32 mouse cellular contexts compared by ENCODE assay signal in genomic region chr9:22761487-22761886, GRCm38 (mm10).
"Had no signal": no experiment of that assay in that cellular context is flagged by ENCODE, and none has a peak within 500 bp of the region (broad histone marks: within the 10 kb centered on the region; RNA-seq: fewer than 3 reads in every experiment).

No protein-coding gene starts in this region.

- H3K36me3 ChIP-seq: limb, embryonic 10.5 days; limb, embryonic 12.5 days; limb, embryonic 13.5 days; limb, embryonic 15.5 days; liver, embryonic 12.5 days; liver, embryonic 13.5 days; liver, embryonic 15.5 days; lung, embryonic 15.5 days; midbrain, embryonic 10.5 days; midbrain, embryonic 12.5 days; midbrain, embryonic 13.5 days; midbrain, embryonic 15.5 days had no signal

- ATAC-seq: liver, embryonic 12.5 days; liver, postnatal 0 days; lung, postnatal 0 days; midbrain, embryonic 13.5 days; midbrain, embryonic 15.5 days; midbrain, embryonic 16.5 days had no signal

- H3K27ac ChIP-seq: left cerebral cortex, adult 2 months; limb, embryonic 10.5 days; limb, embryonic 12.5 days; limb, embryonic 13.5 days; limb, embryonic 15.5 days; liver, embryonic 12.5 days; liver, embryonic 13.5 days; liver, embryonic 14.5 days; liver, embryonic 15.5 days; lung, embryonic 15.5 days; macrophage; midbrain, embryonic 10.5 days; midbrain, embryonic 12.5 days; midbrain, embryonic 13.5 days; midbrain, embryonic 15.5 days had no signal

- H3K27me3 ChIP-seq: limb, embryonic 12.5 days; limb, embryonic 13.5 days; limb, embryonic 15.5 days; liver, embryonic 12.5 days; liver, embryonic 13.5 days; liver, embryonic 15.5 days; lung, embryonic 15.5 days; midbrain, embryonic 12.5 days; midbrain, embryonic 13.5 days; midbrain, embryonic 15.5 days had no signal

- H3K4me1 ChIP-seq: liver, embryonic 15.5 days; megakaryocyte, embryonic 14.5 days; midbrain, embryonic 10.5 days; midbrain, embryonic 12.5 days; midbrain, embryonic 13.5 days; midbrain, embryonic 15.5 days had no signal

- H3K4me3 ChIP-seq: left cerebral cortex, adult 2 months; limb, embryonic 10.5 days; limb, embryonic 12.5 days; limb, embryonic 13.5 days; limb, embryonic 15.5 days; liver, embryonic 12.5 days; liver, embryonic 13.5 days; liver, embryonic 15.5 days; lung, embryonic 15.5 days; megakaryocyte, embryonic 14.5 days; midbrain, embryonic 10.5 days; midbrain, embryonic 12.5 days; midbrain, embryonic 13.5 days; midbrain, embryonic 15.5 days; myocyte had no signal

- H3K9ac ChIP-seq: limb, embryonic 12.5 days; limb, embryonic 13.5 days; limb, embryonic 15.5 days; liver, embryonic 12.5 days; liver, embryonic 13.5 days; liver, embryonic 14.5 days; liver, embryonic 15.5 days; liver, postnatal 0 days; lung, embryonic 14.5 days; lung, embryonic 15.5 days; midbrain, embryonic 12.5 days; midbrain, embryonic 13.5 days; midbrain, embryonic 15.5 days had no signal

- H3K4me2 ChIP-seq: limb, embryonic 12.5 days; limb, embryonic 13.5 days; limb, embryonic 15.5 days; liver, embryonic 11.5 days; liver, embryonic 12.5 days; liver, embryonic 13.5 days; liver, embryonic 15.5 days; lung, embryonic 14.5 days; lung, embryonic 15.5 days; midbrain, embryonic 11.5 days; midbrain, embryonic 12.5 days; midbrain, embryonic 13.5 days; midbrain, embryonic 15.5 days had no signal

- DNase-seq: left cerebral cortex, postnatal 4 days; liver; liver, embryonic 13.5 days; liver, postnatal 0 days; lung, adult 18-20 months; lung, adult 2 months; lung, embryonic 14.5 days; lung, postnatal 10 days; lung, postnatal 14 days; lung, postnatal 36 days; lung, postnatal 4 days; midbrain, embryonic 14.5 days had no signal

- H3K9me3 ChIP-seq: limb, embryonic 10.5 days; limb, embryonic 12.5 days; limb, embryonic 13.5 days; limb, embryonic 15.5 days; liver, embryonic 12.5 days; liver, embryonic 13.5 days; liver, embryonic 15.5 days; lung, embryonic 15.5 days; megakaryocyte, embryonic 14.5 days; midbrain, embryonic 10.5 days; midbrain, embryonic 12.5 days; midbrain, embryonic 13.5 days; midbrain, embryonic 15.5 days had no signal
